Mouse (Mus musculus) bone marrow, adult 2 months (tissue): ENCODE results near the gene Jup.

Experiments
- CTCF ChIP-seq: fragments of 200-500 bp; IDR thresholded peaks from 2 replicates; pipeline ENCODE4 v1.5.1; 2011; ENCODE audit warnings: low read length, control low read depth; ENCODE audit not compliant: control insufficient read depth, insufficient read depth
- POLR2A ChIP-seq: fragments of 200-500 bp; IDR thresholded peaks from 2 replicates; pipeline ENCODE4 v1.6.1; 2011; ENCODE audit warnings: low read depth, mild to moderate bottlenecking, control low read depth, low read length, borderline replicate concordance; ENCODE audit not compliant: control insufficient read depth

DNA sequence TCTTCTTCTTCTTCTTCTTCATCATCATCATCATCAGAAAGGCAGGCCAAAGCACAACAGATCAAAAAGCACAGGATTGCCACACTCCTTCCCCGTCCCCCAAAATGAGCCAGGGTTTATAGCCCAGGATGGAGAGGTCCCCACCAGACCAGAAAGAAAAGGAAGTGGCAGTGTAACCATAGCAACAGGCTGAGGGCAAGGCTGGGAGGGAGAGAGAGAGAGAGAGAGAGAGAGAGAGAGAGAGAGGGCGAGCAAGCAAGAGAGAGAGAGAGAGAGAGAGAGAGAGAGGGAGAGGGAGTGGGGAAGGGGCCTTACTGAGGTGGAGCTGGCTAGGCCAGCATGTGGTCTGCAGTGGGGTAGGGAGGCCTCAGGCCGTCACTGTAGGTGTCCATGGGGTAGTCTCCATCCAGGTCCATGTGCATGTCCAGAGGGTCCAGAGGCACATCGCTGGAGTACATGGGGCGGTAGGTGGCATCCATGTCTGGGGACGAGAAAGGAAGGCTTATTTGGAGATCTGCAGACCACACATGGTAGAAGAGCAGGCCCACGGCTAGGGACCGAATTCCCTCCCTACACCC lies 25.5 kb downstream of the Jup start:
- TF ChIP-seq CTCF (no peak), POLR2A (no peak)
